8 mouse cellular contexts compared by ENCODE assay signal in the genomic region with DNA sequence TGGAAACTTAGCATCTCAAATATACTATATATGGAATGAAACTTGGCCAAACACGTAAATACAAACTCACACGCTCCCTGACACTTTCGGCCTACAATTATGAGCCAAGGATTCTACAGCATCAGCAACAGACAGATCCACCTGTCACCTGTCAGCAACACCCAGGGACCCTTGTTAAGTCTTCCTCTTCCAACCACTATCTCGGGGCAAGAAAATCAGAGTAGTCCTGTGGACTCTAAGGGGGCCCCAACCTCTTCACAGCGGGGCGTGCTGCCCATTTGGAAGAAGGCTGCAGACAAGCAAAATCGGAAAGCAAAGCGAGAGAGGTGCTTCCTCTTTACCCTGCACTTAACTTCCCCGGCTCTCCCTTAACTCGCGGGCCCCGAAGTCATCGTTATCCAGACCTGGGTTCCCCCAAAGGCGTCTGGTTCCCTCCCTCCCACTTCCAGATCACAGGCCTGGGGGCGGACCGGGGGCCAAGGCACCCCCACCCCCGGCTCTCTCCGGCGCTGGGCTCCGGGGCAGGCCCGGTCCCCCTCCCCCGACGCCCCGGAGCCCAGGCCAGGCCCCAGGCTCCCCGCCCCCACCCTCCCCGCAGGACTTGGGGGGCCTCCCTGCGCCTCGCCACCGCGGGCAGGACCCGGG. TPM values are rescaled to one million over a fixed set of nuclear protein-coding genes. Genes with fewer than 3 reads are reported as not detected.
A peak's percentile ranks its signal among the peaks of the same experiment; 100 is the strongest.
DNase-seq lines count a peak whose midpoint lies in the region; ATAC-seq and TF ChIP-seq lines count a peak whose summit lies in the region.

No protein-coding gene starts in this region.

- H3K4me1 ChIP-seq in MEL (ENCODE audit: control insufficient read depth in 1 of 2, insufficient read depth in 2 of 2, low read length in 2 of 2) = peaks cover 29 to 39% of the 10 kb centered on the region in 2 experiments
- peaks cover 32% of the 10 kb centered on the region for H3K4me1 ChIP-seq in forebrain, embryonic 15.5 days

- no peak for TF ChIP-seq CTCF in MEL (IDR thresholded peaks at IDR 0.05 in 2 of 3, conservative IDR thresholded peaks at IDR 0.05 in 1 of 3; ENCODE audit: control insufficient read depth in 1 of 3, insufficient read depth in 1 of 3, low read depth in 2 of 3, low read length in 3 of 3, poor library complexity in 1 of 3, severe bottlenecking in 1 of 3)

- H3K9me3 ChIP-seq in MEL (replicated peaks; ENCODE audit: insufficient read depth, low read length) = no peaks in the 10 kb centered on the region
- H3K9me3 ChIP-seq in forebrain, embryonic 15.5 days = no peaks in the 10 kb centered on the region

- intact Hi-C loops in heart, postnatal 36 days (cut with DNase I) = loop anchor here (2.0 to 5.0 kb wide), 3 partner anchors 33 to 163 kb away; partner anchors contain the start of genes Ginm1 and Ppil4

- peak; percentile 86 for DNase-seq in MEL (ENCODE audit: low read depth, low spot score)
- peak; percentile 36 for DNase-seq in cerebellum, adult 11 months
- DNase-seq in heart, postnatal 36 days = peak; percentile 48 to 62
- peak; percentile 34 for DNase-seq in layer of hippocampus, adult 9-11 months
- peak; percentile 53 for DNase-seq in lung, postnatal 10 days
- DNase-seq in ovary, postnatal 10 days (ENCODE audit: low spot score) = peak; percentile 31
- DNase-seq in thymus, postnatal 14 days = peak; percentile 67

- peak overlapping the region; percentile 94 for H3K9ac ChIP-seq in MEL (ENCODE audit: control insufficient read depth, low read depth, low read length, poor library complexity, severe bottlenecking)
- H3K9ac ChIP-seq in forebrain, embryonic 15.5 days (replicated peaks) = peak overlapping the region; percentile 95

- peaks cover 58% of the 10 kb centered on the region for H3K79me2 ChIP-seq in MEL (ENCODE audit: control insufficient read depth, insufficient read depth, low read length, poor library complexity)

- no peak for TF ChIP-seq RAD21 in MEL (IDR thresholded peaks at IDR 0.05; ENCODE audit: low read depth, low read length)

- H3K27me3 ChIP-seq in MEL (ENCODE audit: control insufficient read depth in 1 of 2, insufficient read depth in 2 of 2, low read length in 2 of 2) = no peaks in the 10 kb centered on the region
- no peaks in the 10 kb centered on the region for H3K27me3 ChIP-seq in forebrain, embryonic 15.5 days

- peak in 1 of 2 experiments; percentile 45; a peak in 1 of 4 replicates for TF ChIP-seq POLR2A in MEL (IDR thresholded peaks at IDR 0.05; ENCODE audit: control insufficient read depth in 1 of 2, insufficient read depth in 1 of 2, low read depth in 1 of 2, low read length in 2 of 2, poor library complexity in 1 of 2)

- under 1% methylated on average over 26 of the region's 31 CpGs for WGBS in forebrain, embryonic 15.5 days

- H3K27ac ChIP-seq in MEL (ENCODE audit: control insufficient read depth, low read depth, low read length) = peak overlapping the region; percentile 78
- H3K27ac ChIP-seq in forebrain, embryonic 15.5 days (replicated peaks) = peak overlapping the region; percentile 99

- peaks cover 13 to 51% of the 10 kb centered on the region in 2 experiments for H3K36me3 ChIP-seq in MEL (ENCODE audit: control insufficient read depth in 1 of 2, insufficient read depth in 2 of 2, low read length in 2 of 2)
- H3K36me3 ChIP-seq in forebrain, embryonic 15.5 days = no peaks in the 10 kb centered on the region

- peak overlapping the region; percentile 81 for H3K4me2 ChIP-seq in forebrain, embryonic 15.5 days (replicated peaks)

- H3K4me3 ChIP-seq in MEL (ENCODE audit: control insufficient read depth in 1 of 2, insufficient read depth in 1 of 2, low read depth in 2 of 2, low read length in 2 of 2) = peak overlapping the region; percentile 72 to 98
- H3K4me3 ChIP-seq in forebrain, embryonic 15.5 days = peak overlapping the region; percentile 97

- peak; percentile 11 for ATAC-seq in forebrain, embryonic 15.5 days (replicated peaks)

- peak in 1 of 2 experiments; percentile 7; a peak in 2 of 4 replicates for TF ChIP-seq EP300 in MEL (IDR thresholded peaks at IDR 0.05; ENCODE audit: low read depth in 1 of 2, low read length in 2 of 2)

TF ChIP-seq in MEL, 35 proteins besides CTCF, POLR2A, EP300 and RAD21:
- TF ChIP-seq RCOR1 (IDR thresholded peaks at IDR 0.05; ENCODE audit: low read depth, low read length) = no peak
- TF ChIP-seq SIN3A (IDR thresholded peaks at IDR 0.05; ENCODE audit: low read length) = peak; percentile 77
- peak; percentile 68 for TF ChIP-seq MXI1 (IDR thresholded peaks at IDR 0.05; ENCODE audit: low read depth, low read length)
- no peak for TF ChIP-seq MAFK (IDR thresholded peaks at IDR 0.05; ENCODE audit: borderline replicate concordance, low read depth, low read length)
- TF ChIP-seq ZC3H11A (IDR thresholded peaks at IDR 0.05; ENCODE audit: low read depth, low read length) = no peak
- TF ChIP-seq MAZ (IDR thresholded peaks at IDR 0.05; ENCODE audit: low read depth, low read length) = 0 out of 2 replicates have a peak, but pooled peaks have one; percentile 12
- no peak for TF ChIP-seq KAT2A (conservative IDR thresholded peaks at IDR 0.05; ENCODE audit: low read depth, low read length)
- no peak for TF ChIP-seq HCFC1 (IDR thresholded peaks at IDR 0.05; ENCODE audit: low read depth, low read length)
- no peak for TF ChIP-seq TAL1 (IDR thresholded peaks at IDR 0.05; ENCODE audit: low read length)
- TF ChIP-seq TBP (IDR thresholded peaks at IDR 0.05; ENCODE audit: low read depth, low read length) = 0 out of 2 replicates have a peak, but pooled peaks have one; percentile 41
- TF ChIP-seq UBTF (IDR thresholded peaks at IDR 0.05; ENCODE audit: borderline replicate concordance, insufficient read depth, low read depth, low read length) = peak; percentile 91
- no peak for TF ChIP-seq CHD2 (IDR thresholded peaks at IDR 0.05; ENCODE audit: low read length)
- TF ChIP-seq MYB (IDR thresholded peaks at IDR 0.05; ENCODE audit: low read depth, low read length) = no peak
- TF ChIP-seq POLR2AphosphoS5 (IDR thresholded peaks at IDR 0.05; ENCODE audit: borderline replicate concordance, low read depth, low read length) = no peak
- TF ChIP-seq TCF12 (IDR thresholded peaks at IDR 0.05; ENCODE audit: low read depth, low read length) = no peak
- no peak for TF ChIP-seq NRF1 (IDR thresholded peaks at IDR 0.05; ENCODE audit: insufficient read depth, low read depth, low read length, poor library complexity, severe bottlenecking)
- TF ChIP-seq GATA1 (IDR thresholded peaks at IDR 0.05; ENCODE audit: low read depth, low read length) = peak; percentile 5; the same call in 1 of the 2 replicates
- peak; percentile 47; the same call in 1 of the 2 replicates for TF ChIP-seq NELFE (IDR thresholded peaks at IDR 0.05; ENCODE audit: low read depth, low read length)
TF ChIP-seq in MEL: peak in this region for 7.

RNA-seq across cellular contexts. Expression of gene Tab2, which starts 0.9 kb away (rescaled TPM):
- total RNA-seq in MEL (2012; rRNA removed) = 21.6 and 24.4 TPM in 2 replicates
- 100 to 1,000 TPM in 1 of 2 experiments, 10 to 100 TPM in 1; 70.5 to 101 TPM for polyA plus RNA-seq in MEL (2012; ENCODE audit: insufficient read depth in 1 of 2, insufficient read length in 2 of 2, low read depth in 1 of 2, low replicate concordance in 2 of 2, missing spikeins in 1 of 2)
- 15.3 and 15.5 TPM in 2 replicates for polyA plus RNA-seq in forebrain, embryonic 15.5 days (2015; fragmentation: Nextera tagmentation; extraction: Ambion mirVana)
- 10 to 100 TPM; 43.3 to 45.7 TPM for total RNA-seq in heart, postnatal 36 days (2021)

Comparison
In these comparisons a context has a peak if more than half of its experiments do, and no peak if none do; other contexts are left out.
1. Peak in every context shown above with its lines: DNase-seq, ATAC-seq, H3K4me3 ChIP-seq and H3K27ac ChIP-seq.
2. DNase-seq: peak in every context shown above with its lines; median percentile 86 in MEL; 67 in thymus, postnatal 14 days; 55 in heart, postnatal 36 days; 53 in lung, postnatal 10 days; 36 in cerebellum, adult 11 months; 34 in layer of hippocampus, adult 9-11 months; 31 in ovary, postnatal 10 days.